Mouse (Mus musculus) forebrain, embryonic 14.5 days (tissue): ENCODE measurements around the gene Mrpl10. TPM values are rescaled to one million over a fixed set of nuclear protein-coding genes. Genes with fewer than 3 reads are reported as not detected.
A peak's percentile ranks its signal among the peaks of the same experiment; 100 is the strongest.

Experiments
- ATAC-seq: fragments of 200-750 bp; cut with Nextera tagmentation; 2 replicates; pipeline ENCODE4 v1.8.0; 2017; ENCODE audit warnings: mild to moderate bottlenecking, moderate library complexity
- DNase-seq: peaks from one replicate; pipeline ENCODE4 v3.0.0-alpha.2; 2015; ENCODE audit warnings: low spot score
- H3K27ac ChIP-seq: fragments of 300-500 bp; sonication (generic); 2 replicates; pipeline ENCODE4 v1.5.1; 2014; ENCODE audit warnings: low read depth, mild to moderate bottlenecking, control low read depth, low read length, moderate library complexity
- H3K27me3 ChIP-seq: fragments of 300-500 bp; sonication (generic); replicated peaks from 2 replicates; pipeline ENCODE4 v1.6.1; 2014; ENCODE audit warnings: low read length, control low read depth, mixed read lengths; ENCODE audit not compliant: control insufficient read depth, insufficient read depth
- H3K36me3 ChIP-seq: fragments of 300-500 bp; sonication (generic); 2 replicates; pipeline ENCODE4 v1.6.1; 2014; ENCODE audit warnings: low read length, control low read depth; ENCODE audit not compliant: control insufficient read depth, insufficient read depth
- H3K4me1 ChIP-seq: fragments of 300-500 bp; sonication (generic); 2 replicates; pipeline ENCODE4 v1.6.1; 2014; ENCODE audit warnings: antibody characterized with exemption, low read length, control low read depth; ENCODE audit not compliant: control insufficient read depth, insufficient read depth
- H3K4me2 ChIP-seq: fragments of 300-500 bp; sonication (generic); 2 replicates; pipeline ENCODE4 v1.6.1; 2014; ENCODE audit warnings: mild to moderate bottlenecking, control low read depth, low read length
- H3K4me3 ChIP-seq: fragments of 300-500 bp; sonication (generic); 2 replicates; pipeline ENCODE4 v1.5.1; 2014; ENCODE audit warnings: low read depth, low read length, control low read depth
- H3K9ac ChIP-seq: fragments of 300-500 bp; sonication (generic); 2 replicates; pipeline ENCODE4 v1.6.1; 2014; ENCODE audit warnings: mild to moderate bottlenecking, low read length, control low read depth, moderate library complexity
- H3K9me3 ChIP-seq: fragments of 300-500 bp; sonication (generic); replicated peaks from 2 replicates; pipeline ENCODE4 v1.6.1; 2016; ENCODE audit warnings: low read length, control low read depth, mixed read lengths; ENCODE audit not compliant: control insufficient read depth
- WGBS: fragments of 180-500 bp; shearing (Covaris S2); extraction: QIAGEN DNeasy Blood & Tissue Kit; methylation state at CpG from one replicate; pipeline ENCODE4 v1.1.7; 2014; 5-methylcytosine and 5-hydroxymethylcytosine counted together
- polyA plus RNA-seq: library from polyadenylated mRNA; unstranded; fragments of >200 nt; fragmentation: Nextera tagmentation; extraction: Ambion mirVana; gene quantifications from 2 replicates; pipeline ENCODE4 v1.2.1, GENCODE M21; 2014

Gene Mrpl10
- polyA plus RNA-seq, 1 experiment from 2014 or later = 57.6 TPM

DNA sequence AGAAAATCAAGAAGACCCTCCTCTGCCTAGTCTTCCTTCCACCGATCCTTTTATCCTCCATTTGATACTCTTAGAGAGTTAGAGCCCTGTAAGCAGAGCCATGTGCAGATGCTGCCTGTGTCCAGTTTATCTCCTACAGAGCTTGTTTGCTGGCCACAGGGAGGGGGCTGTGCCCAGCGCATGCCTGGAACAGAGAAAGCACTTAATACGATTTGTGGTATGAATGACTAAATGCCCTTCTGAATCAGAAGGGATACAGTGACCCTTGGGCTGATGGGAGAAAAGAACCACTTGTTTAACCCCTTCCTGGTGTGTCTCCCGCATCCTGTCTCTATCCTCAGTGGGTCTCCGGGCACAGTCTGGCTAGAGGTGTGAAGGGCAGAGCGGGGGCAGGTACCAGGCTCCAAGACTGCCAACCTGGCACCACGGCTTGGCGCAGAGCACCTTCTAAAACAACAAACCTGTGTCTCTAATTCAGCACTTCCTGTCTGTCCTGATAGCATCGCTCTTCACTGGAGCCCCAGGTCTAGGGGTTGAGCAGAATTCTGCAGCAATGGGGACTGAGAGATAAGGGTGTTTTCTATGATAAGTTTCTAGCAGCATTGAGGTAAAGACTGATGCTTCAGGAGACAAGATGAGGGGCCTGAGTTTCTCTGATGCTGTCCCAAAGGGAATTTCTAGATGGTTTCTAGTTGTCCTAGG is 34.1 kb upstream of the Mrpl10 start:
- 74% methylated on average over 9 of the region's 9 CpGs for WGBS
- Histone ChIP-seq H3K9ac (no peak overlapping the region), H3K4me3 (no peak overlapping the region), H3K27ac (no peak overlapping the region), H3K4me2 (no peak overlapping the region), H3K36me3 (no peaks in the 10 kb centered on the region), H3K27me3 (no peaks in the 10 kb centered on the region; the same call in 1 of the 2 replicates), H3K9me3 (no peaks in the 10 kb centered on the region), H3K4me1 (no peaks in the 10 kb centered on the region)
- ATAC-seq (no peak), DNase-seq (no peak)

DNA sequence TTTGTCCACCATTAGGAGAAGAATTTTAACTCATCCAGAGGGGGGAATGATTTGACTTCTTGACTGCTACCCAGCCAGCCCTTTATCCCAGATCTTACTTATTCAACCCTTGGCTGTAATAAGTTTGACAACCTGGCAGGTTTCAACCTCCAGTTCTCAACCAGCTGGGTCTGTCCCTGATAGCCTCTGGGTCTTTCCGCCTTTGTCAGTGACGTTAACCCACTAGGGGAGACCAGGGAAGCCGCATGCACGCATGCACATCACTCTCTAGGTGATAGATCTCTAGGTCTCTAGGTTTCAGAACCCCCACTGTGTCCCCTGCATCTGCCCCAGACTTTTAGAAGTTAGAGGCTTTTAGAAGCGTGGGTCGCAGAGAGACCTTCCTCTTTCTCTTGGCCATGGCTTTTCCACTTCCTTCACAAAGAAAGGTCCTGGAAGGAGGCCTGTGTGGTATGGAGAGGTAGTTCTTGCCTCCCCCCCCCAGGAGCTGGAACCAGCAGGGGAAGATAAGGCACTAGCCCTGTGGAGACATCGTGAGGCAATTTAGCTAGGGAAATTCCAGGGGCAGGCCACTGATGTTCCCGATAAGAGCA is 32.1 kb upstream of the Mrpl10 start:
- H3K9ac ChIP-seq = no peak overlapping the region
- H3K4me2 ChIP-seq = no peak overlapping the region
- whole genome bisulfite sequencing = 64% methylated on average over 8 of the region's 8 CpGs
- H3K9me3 ChIP-seq = no peaks in the 10 kb centered on the region
- no peak overlapping the region for H3K4me3 ChIP-seq
- no peak for DNase-seq
- no peaks in the 10 kb centered on the region for H3K36me3 ChIP-seq
- no peaks in the 10 kb centered on the region for H3K4me1 ChIP-seq
- ATAC-seq = no peak
- H3K27ac ChIP-seq = no peak overlapping the region
- H3K27me3 ChIP-seq = peaks cover under 1% of the 10 kb centered on the region; the same call in 1 of the 2 replicates

DNA sequence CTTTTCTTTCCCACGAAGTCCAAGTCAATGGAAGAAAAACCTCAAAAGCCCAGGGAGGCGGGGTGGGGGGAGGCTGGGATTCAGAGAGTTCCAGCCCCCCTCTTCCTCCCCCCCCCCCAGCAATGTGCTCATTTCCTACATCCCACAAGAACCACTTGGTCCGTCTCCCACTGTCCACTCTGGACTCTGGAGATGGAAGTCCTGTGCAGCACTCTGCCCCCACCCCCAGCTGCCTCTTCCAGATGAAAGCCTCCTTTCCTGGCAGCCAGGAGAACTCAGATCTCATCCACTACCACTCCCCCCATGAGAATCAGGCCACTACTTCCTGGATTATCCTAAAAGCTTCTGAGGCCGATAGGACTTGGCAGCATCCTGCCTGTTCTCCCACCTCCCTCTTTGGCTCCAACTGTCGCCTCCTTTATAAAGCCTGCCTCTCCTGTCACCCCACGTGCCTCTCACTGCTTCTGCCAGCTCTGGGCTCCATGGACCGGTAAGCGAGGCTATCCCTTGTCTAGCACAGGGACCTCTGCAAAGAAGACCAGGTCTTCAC is 28.2 kb upstream of the Mrpl10 start, which contains the start of gene Sp6:
Sp6 (plus strand) TSS at position 274 of the 550 bp plus-strand sequence.
- WGBS = 23% methylated on average over 8 of the region's 8 CpGs
- H3K36me3 ChIP-seq = no peaks in the 10 kb centered on the region
- no peak within 1 kb of the TSS for H3K4me2 ChIP-seq
- no peak within 1 kb of the TSS for H3K4me3 ChIP-seq
- no peak within 1 kb of the TSS for H3K27ac ChIP-seq
- DNase-seq (peak; percentile 35), ATAC-seq (no peak)
- H3K27me3 ChIP-seq = peaks cover 30% of the 10 kb centered on the region
- no peaks in the 10 kb centered on the region for H3K4me1 ChIP-seq
- H3K9me3 ChIP-seq = no peaks in the 10 kb centered on the region
- no peak within 1 kb of the TSS for H3K9ac ChIP-seq

DNA sequence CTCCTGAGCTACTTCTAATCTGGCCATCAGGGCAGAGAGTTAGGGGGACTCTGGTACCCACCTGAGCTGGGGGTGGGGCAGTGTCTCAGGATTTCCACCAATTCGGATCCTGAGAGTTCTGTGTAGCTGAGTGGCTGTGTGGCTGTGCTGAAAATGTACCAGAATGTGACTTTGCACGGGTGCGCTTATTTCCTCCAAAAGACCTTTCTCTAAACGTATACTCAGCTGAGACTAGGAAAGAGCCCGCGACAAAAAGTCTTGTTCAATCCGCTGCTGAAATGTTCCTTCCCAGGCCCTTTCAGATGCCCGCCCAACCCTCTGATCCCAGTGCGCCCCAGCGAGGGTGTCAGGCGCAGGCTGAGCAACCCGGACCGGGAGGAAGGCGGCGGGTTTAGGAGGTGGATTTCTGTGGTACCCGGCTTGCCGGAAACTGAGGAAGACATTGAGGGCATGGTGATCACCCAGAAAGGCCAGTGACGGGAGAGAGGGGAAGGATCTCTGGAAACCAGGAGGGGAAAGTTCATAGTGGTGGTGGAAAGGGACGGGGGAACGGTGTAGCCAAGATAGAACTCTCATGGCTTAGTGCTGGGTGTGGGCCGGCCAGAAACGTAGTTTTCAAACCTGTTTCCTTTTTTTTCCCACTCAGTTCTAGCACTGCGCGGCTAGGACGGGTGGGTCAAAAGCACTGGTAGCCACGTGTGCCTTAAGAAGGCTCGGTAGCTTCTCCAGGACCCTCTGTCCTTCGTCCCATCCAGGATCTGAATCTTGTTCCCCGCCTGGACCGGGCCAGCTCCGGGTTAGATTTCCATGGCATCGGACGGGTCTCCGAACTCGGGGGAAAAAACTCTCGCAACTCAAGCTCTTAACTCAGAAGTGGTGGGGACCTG is 23.4 kb upstream of the Mrpl10 start:
- WGBS = under 1% methylated on average over 36 of the region's 36 CpGs
- DNase-seq = no peak

DNA sequence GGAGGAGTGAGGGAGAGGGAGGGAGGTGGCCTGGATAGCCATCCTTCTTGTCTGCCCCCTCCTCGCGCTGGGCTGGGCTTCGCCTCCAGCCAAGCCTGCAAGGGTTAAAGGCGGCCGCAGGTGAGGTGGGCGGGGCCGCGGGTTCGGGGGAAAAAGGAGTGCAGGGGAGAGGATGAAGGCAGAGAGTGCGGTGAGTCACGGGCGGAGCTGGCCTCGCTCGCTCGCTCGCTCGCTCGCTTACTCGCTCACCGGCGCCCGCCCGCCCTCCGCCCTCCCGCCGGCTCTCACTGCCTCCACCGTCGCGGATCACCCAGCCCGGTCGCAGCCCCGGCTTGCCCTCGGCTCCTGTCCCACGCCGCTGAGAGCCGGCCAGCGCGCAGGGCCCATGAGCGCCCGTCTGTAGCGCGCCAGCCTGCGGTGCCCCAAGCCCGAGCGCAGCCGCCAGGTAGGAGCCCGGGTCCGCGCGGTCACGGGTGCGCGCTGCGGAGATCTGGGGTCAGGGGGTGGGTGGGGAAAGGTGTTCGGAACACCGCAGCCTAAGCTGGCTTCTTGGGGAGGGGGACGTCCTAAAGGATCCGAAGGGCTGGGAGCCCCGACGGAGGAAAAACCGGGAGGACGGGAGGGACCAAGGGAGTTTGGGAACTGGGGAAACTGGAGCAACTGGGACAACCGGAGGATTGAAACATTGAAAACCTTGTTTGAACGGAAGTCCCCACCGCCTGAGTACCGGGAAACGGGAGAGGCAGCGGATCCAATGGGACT is 22.6 kb upstream of the Mrpl10 start:
- no peak overlapping the region; the same call in 1 of the 2 replicates for H3K9ac ChIP-seq
- no peak for DNase-seq
- WGBS = under 1% methylated on average over 60 of the region's 68 CpGs
- peak overlapping the region; percentile 40 for H3K4me2 ChIP-seq
- no peaks in the 10 kb centered on the region for H3K9me3 ChIP-seq
- H3K4me1 ChIP-seq = peaks cover 3% of the 10 kb centered on the region
- peak overlapping the region; percentile 16 for H3K4me3 ChIP-seq
- H3K27me3 ChIP-seq = peaks cover 82% of the 10 kb centered on the region
- no peak for ATAC-seq
- no peak overlapping the region for H3K27ac ChIP-seq
- H3K36me3 ChIP-seq = no peaks in the 10 kb centered on the region

More for the DNA sequence above, 23.4 kb upstream of the Mrpl10 start:
- ATAC-seq = no peak
- Histone ChIP-seq H3K4me2 (peak overlapping the region; percentile 40), H3K27ac (no peak overlapping the region), H3K9ac (no peak overlapping the region; the same call in 1 of the 2 replicates), H3K4me3 (0 out of 2 replicates have a peak overlapping the region, but pooled peaks have one; percentile 16), H3K4me1 (peaks cover 3% of the 10 kb centered on the region), H3K36me3 (no peaks in the 10 kb centered on the region), H3K27me3 (peaks cover 74% of the 10 kb centered on the region), H3K9me3 (no peaks in the 10 kb centered on the region)

DNA sequence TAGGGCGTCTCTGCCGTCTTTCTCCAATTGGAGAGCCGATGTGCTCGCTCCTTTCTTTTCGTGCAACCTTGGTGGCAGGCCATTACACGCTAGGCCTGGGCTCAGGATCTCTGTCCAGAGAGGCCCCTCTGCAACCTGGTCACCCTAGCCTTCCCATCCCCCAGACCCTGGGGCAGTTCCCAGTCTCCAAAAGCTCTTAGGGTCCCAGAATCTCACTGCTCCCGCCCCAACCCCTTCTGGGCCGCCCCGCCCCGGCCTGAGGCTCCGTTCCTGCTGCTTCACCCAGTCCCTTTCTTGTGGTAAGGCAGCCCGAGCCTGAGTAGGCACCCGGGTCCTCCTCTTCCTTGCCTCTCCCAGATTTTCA is 22.0 kb upstream of the Mrpl10 start:
- Histone ChIP-seq H3K4me2 (no peak overlapping the region), H3K9me3 (no peaks in the 10 kb centered on the region), H3K4me3 (no peak overlapping the region), H3K27ac (no peak overlapping the region), H3K9ac (no peak overlapping the region), H3K36me3 (no peaks in the 10 kb centered on the region), H3K27me3 (peaks cover 87% of the 10 kb centered on the region), H3K4me1 (peaks cover 3% of the 10 kb centered on the region)
- ATAC-seq (no peak), DNase-seq (no peak)
- WGBS = 5% methylated on average over 13 of the region's 13 CpGs

DNA sequence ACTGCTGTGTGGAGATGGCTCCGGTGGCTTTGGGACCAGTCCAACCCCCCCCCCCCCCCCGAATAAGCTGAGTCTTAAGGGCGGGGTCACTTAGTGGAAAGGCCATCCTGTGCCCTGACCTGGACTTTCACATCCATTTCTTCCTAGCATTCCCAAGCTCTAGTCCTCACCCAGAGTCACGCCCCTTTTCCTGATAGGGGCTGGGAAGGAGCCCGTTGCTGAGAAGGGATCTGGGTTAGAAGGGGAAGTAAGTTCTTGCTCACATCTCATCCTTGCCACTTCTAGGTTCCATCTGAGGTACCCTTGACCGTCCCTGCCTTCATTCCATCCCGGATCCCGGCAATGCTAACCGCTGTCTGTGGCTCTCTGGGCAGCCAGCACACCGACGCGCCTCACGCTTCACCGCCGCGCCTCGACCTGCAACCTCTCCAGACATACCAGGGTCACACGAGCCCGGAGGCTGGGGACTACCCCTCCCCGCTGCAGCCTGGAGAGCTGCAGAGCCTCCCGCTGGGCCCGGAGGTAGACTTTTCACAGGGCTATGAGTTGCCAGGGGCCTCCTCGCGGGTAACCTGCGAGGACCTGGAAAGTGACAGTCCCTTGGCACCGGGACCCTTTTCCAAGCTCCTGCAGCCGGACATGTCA is 20.1 kb upstream of the Mrpl10 start:
- Histone ChIP-seq H3K4me1 (peaks cover 3% of the 10 kb centered on the region), H3K4me3 (peak overlapping the region; percentile 42), H3K9ac (no peak overlapping the region), H3K4me2 (peak overlapping the region; percentile 75), H3K9me3 (no peaks in the 10 kb centered on the region), H3K36me3 (no peaks in the 10 kb centered on the region), H3K27me3 (peaks cover 78% of the 10 kb centered on the region), H3K27ac (no peak overlapping the region)
- WGBS = 2% methylated on average over 26 of the region's 27 CpGs
- DNase-seq (no peak), ATAC-seq (no peak)
